Mouse (Mus musculus): ENCODE results near the gene Tap1. TPM values are rescaled to one million over a fixed set of nuclear protein-coding genes. Genes with fewer than 3 reads are reported as not detected.
"Not testable (repeated sequence)": the region's sequence is repeated elsewhere in the genome, so short reads cannot be mapped to it uniquely, and the experiment has no call there.

Gene Tap1
- total RNA-seq, 4 experiments from 2014 or later = 0.82 to 1.3 (median 1.2) TPM

- DNase-seq (ENCODE audit: low spot score in 2 of 2) = not testable (repeated sequence)
Observed at GRCm38 (mm10) chr17:34232021-34232420, 44.7 kb downstream of the Tap1 start.

GRCm38 (mm10) chr17:34234926-34235325 lies 47.6 kb downstream of the Tap1 start:
- peak; percentile 63 to 67 for DNase-seq (ENCODE audit: low spot score in 2 of 2)

DNA sequence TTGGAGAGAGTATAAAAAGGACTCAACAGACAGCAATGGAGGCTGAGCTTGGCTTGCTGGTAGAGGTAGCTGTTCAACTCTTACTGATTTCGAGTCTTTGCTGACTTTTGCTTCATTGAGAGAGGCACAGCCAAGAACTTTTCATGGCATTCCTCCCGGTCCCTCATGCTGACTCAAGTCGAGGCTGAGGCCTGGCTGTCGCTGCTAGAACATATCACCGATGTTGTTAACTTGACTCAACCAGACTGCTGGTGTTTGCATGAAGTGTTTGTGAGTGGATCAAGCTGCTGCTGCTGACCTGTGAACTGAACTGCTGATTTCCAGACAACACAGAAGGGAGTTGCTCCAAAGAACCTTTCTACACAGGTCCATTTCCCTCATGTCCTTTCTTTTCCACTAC lies 49.3 kb downstream of the Tap1 start:
- DNase-seq (ENCODE audit: low spot score in 2 of 2) = no peak

DNA sequence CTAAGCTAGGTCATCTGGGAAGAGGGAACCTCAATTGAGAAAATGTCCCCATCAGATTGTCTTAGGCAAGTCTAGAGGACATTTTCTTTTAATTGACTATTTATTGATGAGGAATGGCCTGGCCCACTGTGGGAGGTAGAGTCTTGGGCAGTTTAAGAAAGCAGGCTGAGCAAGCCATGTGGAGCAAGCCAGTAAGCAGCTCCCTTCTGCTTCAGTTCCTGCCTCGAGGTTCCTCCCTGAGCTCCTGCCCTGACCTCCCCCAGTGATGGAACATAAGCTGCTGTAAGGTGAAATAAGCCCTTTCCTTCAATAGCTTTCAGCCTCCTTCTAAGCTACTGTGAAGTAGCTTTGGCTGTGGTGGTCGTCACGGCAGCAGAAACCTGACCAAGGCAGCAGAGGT lies 50.4 kb downstream of the Tap1 start:
- no peak for DNase-seq (ENCODE audit: low spot score in 2 of 2)

- no peak for DNase-seq (ENCODE audit: low spot score in 2 of 2)
Observed at GRCm38 (mm10) chr17:34238706-34239105, 51.4 kb downstream of the Tap1 start, which contains the start of gene H2-Ob. Gene H2-Ob (plus strand): TSS chr17:34238903.

GRCm38 (mm10) chr17:34239601-34240041 lies 52.3 kb downstream of the Tap1 start:
- no peak for DNase-seq (ENCODE audit: low spot score in 2 of 2)

DNA sequence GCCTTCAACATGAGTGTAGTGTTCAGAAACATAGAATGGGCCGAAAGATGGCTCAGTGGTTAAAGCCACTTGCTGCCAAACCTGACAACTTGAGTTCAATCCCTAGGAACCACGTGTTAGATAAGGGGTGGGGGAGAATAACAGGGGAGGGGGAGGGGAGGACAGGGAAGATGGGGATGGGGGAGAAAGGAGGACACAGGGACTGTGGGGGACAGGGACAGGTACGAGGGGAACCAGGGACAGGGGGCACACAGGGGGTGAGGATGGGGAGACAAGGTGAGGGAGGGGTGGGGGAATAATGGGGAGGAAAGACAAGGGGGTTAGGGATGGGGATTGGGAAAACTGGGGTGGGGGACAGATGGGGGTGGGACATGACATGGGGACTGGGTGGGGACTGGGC lies 53.0 kb downstream of the Tap1 start:
- no peak for DNase-seq (ENCODE audit: low spot score in 2 of 2)

GRCm38 (mm10) chr17:34240916-34241315 lies 53.6 kb downstream of the Tap1 start:
- DNase-seq (ENCODE audit: low spot score in 2 of 2) = no peak

- no peak for DNase-seq (ENCODE audit: low spot score in 2 of 2)
Observed at GRCm38 (mm10) chr17:34244656-34245055, 57.3 kb downstream of the Tap1 start.

Other genes with a start within 250 kb of the Tap1 start
- 10 to 100 TPM; 56.4 to 69.1 (median 64.0) TPM for gene Pfdn6, start 247.2 kb upstream of the Tap1 start, total RNA-seq (2022)
- 10 to 100 TPM in 1 of 4 experiments, 1 to 10 TPM in 3; 7.8 to 11.5 (median 8.7) TPM for gene Wdr46, start 246.9 kb upstream of the Tap1 start, total RNA-seq (2022)
- gene B3galt4, start 236.1 kb upstream of the Tap1 start, total RNA-seq (2022) = 1 to 10 TPM; 1.4 to 1.8 (median 1.5) TPM
- 10 to 100 TPM; 32.0 to 34.6 (median 32.5) TPM for gene Vps52, start 231.7 kb upstream of the Tap1 start, total RNA-seq (2022)
- gene Rps18, start 231.6 kb upstream of the Tap1 start, total RNA-seq (2022) = 100 to 1,000 TPM; 380 to 500 (median 432) TPM
- 10 to 100 TPM; 34.2 to 57.8 (median 46.1) TPM for gene H2-K1, start 187.2 kb upstream of the Tap1 start, total RNA-seq (2022)
- gene Ring1, start 162.9 kb upstream of the Tap1 start, total RNA-seq (2022) = 10 to 100 TPM in 3 of 4 experiments, 1 to 10 TPM in 1; 9.8 to 15.6 (median 11.7) TPM
- 10 to 100 TPM; 83.6 to 90.2 (median 84.9) TPM for gene H2-Ke6, start 159.5 kb upstream of the Tap1 start, total RNA-seq (2022)
- gene Slc39a7, start 155.9 kb upstream of the Tap1 start, total RNA-seq (2022) = 10 to 100 TPM; 44.2 to 63.5 (median 49.3) TPM
- 10 to 100 TPM; 36.8 to 39.3 (median 38.8) TPM for gene Rxrb, start 155.7 kb upstream of the Tap1 start, total RNA-seq (2022)
- 1 to 10 TPM; 2.5 to 4.8 (median 3.9) TPM for gene Col11a2, start 148.1 kb upstream of the Tap1 start, total RNA-seq (2022)
- not detected for gene H2-Oa, start 95.2 kb upstream of the Tap1 start, total RNA-seq (2022)
- gene H2-DMa, start 68.0 kb upstream of the Tap1 start, total RNA-seq (2022) = 1 to 10 TPM; 3.0 to 4.6 (median 4.0) TPM
- gene Brd2, start 64.9 kb upstream of the Tap1 start, total RNA-seq (2022) = 10 to 100 TPM; 67.9 to 73.8 (median 69.8) TPM
- gene H2-DMb2, start 44.2 kb upstream of the Tap1 start, total RNA-seq (2022) = under 1 TPM in 2 of 4 experiments, not detected in 2; 0.40 to 0.61 TPM
- under 1 TPM in 2 of 4 experiments, not detected in 2; 0.19 to 0.81 TPM for gene H2-DMb1, start 34.5 kb upstream of the Tap1 start, total RNA-seq (2022)
- gene Psmb9, start 211 bp downstream of the Tap1 start, total RNA-seq (2022) = 1 to 10 TPM; 1.4 to 2.1 (median 1.7) TPM
- gene Psmb8, start 10.2 kb downstream of the Tap1 start, total RNA-seq (2022) = 1 to 10 TPM; 2.1 to 4.3 (median 3.4) TPM
- 1 to 10 TPM; 5.1 to 7.6 (median 6.7) TPM for gene Tap2, start 16.0 kb downstream of the Tap1 start, total RNA-seq (2022)
- under 1 TPM in 1 of 4 experiments, not detected in 3; 0.10 TPM for gene H2-Ob, start 51.4 kb downstream of the Tap1 start, total RNA-seq (2022)
- 1 to 10 TPM; 2.3 to 4.7 (median 3.9) TPM for gene H2-Ab1, start 70.1 kb downstream of the Tap1 start, total RNA-seq (2022)
- 1 to 10 TPM; 3.1 to 4.1 (median 3.5) TPM for gene H2-Aa, start 100.3 kb downstream of the Tap1 start, total RNA-seq (2022)
- 1 to 10 TPM; 2.6 to 6.3 (median 3.7) TPM for gene H2-Eb1, start 118.3 kb downstream of the Tap1 start, total RNA-seq (2022)
- not detected for gene H2-Eb2, start 138.1 kb downstream of the Tap1 start, total RNA-seq (2022)
- gene Btnl2, start 167.3 kb downstream of the Tap1 start, total RNA-seq (2022) = under 1 TPM in 2 of 4 experiments, not detected in 2; 0.35 to 0.47 TPM
- not detected for gene Btnl1, start 189.6 kb downstream of the Tap1 start, total RNA-seq (2022)
- gene BC051142, start 211.3 kb downstream of the Tap1 start, total RNA-seq (2022) = not detected

Measured in gastrocnemius, adult 8-10 months (tissue).